Mouse (Mus musculus): Measurements from ENCODE around the gene Wipi1.

Gene Wipi1

GRCm38 (mm10) chr11:109530030-109530429 lies 81.7 kb downstream of the Wipi1 start:
- no peak for DNase-seq

DNA sequence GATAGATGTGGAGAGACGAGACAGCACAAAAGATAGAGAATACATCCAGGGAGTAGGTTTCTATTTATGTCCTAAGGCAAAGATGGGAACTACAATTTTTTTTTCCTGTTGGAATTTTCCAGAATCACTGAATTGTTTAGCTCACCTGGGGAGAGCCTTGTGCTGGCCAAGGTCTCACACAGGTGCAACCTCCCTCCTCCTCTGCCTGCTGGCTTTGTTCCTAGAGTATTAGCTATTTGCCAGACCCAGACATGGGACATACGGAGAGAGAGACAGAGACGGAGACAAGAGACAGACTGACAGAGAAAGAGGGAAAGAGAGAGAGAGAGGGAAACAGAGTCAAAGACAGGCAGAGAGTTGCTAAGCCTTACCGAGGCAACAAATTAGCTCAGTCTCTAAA lies 86.2 kb downstream of the Wipi1 start:
- peak; percentile 73 for DNase-seq

GRCm38 (mm10) chr11:109524869-109525268 lies 86.9 kb downstream of the Wipi1 start:
- no peak for DNase-seq
